Comparison of ENCODE assay signal across 19 mouse cellular contexts in genomic region chr11:68080999-68081398, GRCm38 (mm10).
DNase-seq lines count a peak whose midpoint lies in the region; ATAC-seq and TF ChIP-seq lines count a peak whose summit lies in the region.
"Had no signal": no experiment of that assay in that cellular context is flagged by ENCODE, and none has a peak within 500 bp of the region (broad histone marks: within the 10 kb centered on the region; RNA-seq: fewer than 3 reads in every experiment).

No protein-coding gene starts in this region.

- TF ChIP-seq RAD21 in CH12.LX (IDR thresholded peaks at IDR 0.05; ENCODE audit: low read depth, low read length) = no peak; the same call in none of the 2 replicates

- H3K27me3 ChIP-seq in liver, embryonic 14.5 days (ENCODE audit: control insufficient read depth, insufficient read depth, low read length) = no peaks in the 10 kb centered on the region
- no peaks in the 10 kb centered on the region for H3K27me3 ChIP-seq in liver, embryonic 11.5 days (replicated peaks; ENCODE audit: control insufficient read depth, insufficient read depth, low read length)
- H3K27me3 ChIP-seq in CH12.LX (replicated peaks) = no peaks in the 10 kb centered on the region
- H3K27me3 ChIP-seq: forebrain, embryonic 15.5 days; midbrain, embryonic 13.5 days had no signal

- 58% methylated on average over 2 of the region's 2 CpGs for WGBS in liver, embryonic 14.5 days (ENCODE audit: insufficient replicate concordance)
- 81% methylated on average over 2 of the region's 2 CpGs for WGBS in liver, embryonic 11.5 days

- H3K4me1 ChIP-seq in liver, embryonic 14.5 days (replicated peaks; ENCODE audit: control insufficient read depth in 2 of 2, insufficient read depth in 2 of 2, low read length in 1 of 2) = no peaks in the 10 kb centered on the region
- H3K4me1 ChIP-seq in liver, embryonic 11.5 days (replicated peaks; ENCODE audit: control insufficient read depth, insufficient read depth, low read length) = no peaks in the 10 kb centered on the region
- H3K4me1 ChIP-seq in CH12.LX (ENCODE audit: control insufficient read depth in 1 of 2, insufficient read depth in 2 of 2) = peaks cover 3 to 25% of the 10 kb centered on the region in 2 experiments; a peak in 3 of 4 replicates
- H3K4me1 ChIP-seq: forebrain, embryonic 15.5 days; midbrain, embryonic 13.5 days had no signal

- H3K4me3 ChIP-seq in gastrocnemius, adult 2 months = no peak overlapping the region
- no peak overlapping the region for H3K4me3 ChIP-seq in liver, embryonic 14.5 days (ENCODE audit: insufficient read depth in 1 of 2, low read depth in 2 of 2, low read length in 2 of 2)
- no peak overlapping the region for H3K4me3 ChIP-seq in liver, embryonic 11.5 days (ENCODE audit: low read depth, low read length)
- H3K4me3 ChIP-seq in CH12.LX (replicated peaks in 1 of 3; ENCODE audit: low read depth in 2 of 3, low read length in 2 of 3, poor library complexity in 1 of 3) = no peak overlapping the region
- H3K4me3 ChIP-seq: erythroblast, embryonic 14.5 days; forebrain, embryonic 15.5 days; hindbrain, embryonic 10.5 days; limb, embryonic 13.5 days; midbrain, embryonic 13.5 days had no signal

- TF ChIP-seq POLR2A in CH12.LX (IDR thresholded peaks at IDR 0.05; ENCODE audit: low read depth, low read length) = no peak

- no peak overlapping the region for H3K27ac ChIP-seq in gastrocnemius, adult 2 months
- H3K27ac ChIP-seq in liver, embryonic 14.5 days = no peak overlapping the region
- no peak overlapping the region for H3K27ac ChIP-seq in liver, embryonic 11.5 days (ENCODE audit: low read depth, low read length)
- no peak overlapping the region for H3K27ac ChIP-seq in CH12.LX (ENCODE audit: insufficient read depth, low read depth)
- H3K27ac ChIP-seq: forebrain, embryonic 15.5 days; hindbrain, embryonic 10.5 days; limb, embryonic 13.5 days; midbrain, embryonic 13.5 days had no signal

- H3K79me2 ChIP-seq in CH12.LX (replicated peaks; ENCODE audit: control insufficient read depth, extremely low read depth, insufficient read depth, poor library complexity, severe bottlenecking) = no peaks in the 10 kb centered on the region

- H3K9me3 ChIP-seq in liver, embryonic 14.5 days (ENCODE audit: control insufficient read depth, low read length) = no peaks in the 10 kb centered on the region
- no peaks in the 10 kb centered on the region for H3K9me3 ChIP-seq in liver, embryonic 11.5 days (ENCODE audit: control insufficient read depth, low read length)
- peaks cover 14% of the 10 kb centered on the region for H3K9me3 ChIP-seq in CH12.LX (replicated peaks; ENCODE audit: low read length)
- H3K9me3 ChIP-seq: forebrain, embryonic 15.5 days had no signal

- intact Hi-C loops in gastrocnemius, adult 2 months (cut with DNase I) = no loop called here
- intact Hi-C loops in gastrocnemius, postnatal 14 days (cut with DNase I; ENCODE audit: low total_unique reads) = no loop called here

- peak; percentile 19; the same call in 1 of the 2 replicates for TF ChIP-seq CTCF in gastrocnemius, adult 2 months (IDR thresholded peaks at IDR 0.05)
- peak; percentile 25; the same call in 1 of the 2 replicates for TF ChIP-seq CTCF in liver, embryonic 14.5 days (IDR thresholded peaks at IDR 0.05; ENCODE audit: low read depth)
- peak in 1 of 2 experiments; percentile 34; a peak in 2 of 4 replicates for TF ChIP-seq CTCF in CH12.LX (conservative IDR thresholded peaks at IDR 0.05 in 1 of 2, IDR thresholded peaks at IDR 0.05 in 1 of 2; ENCODE audit: low read depth in 2 of 2, low read length in 2 of 2)

- H3K4me2 ChIP-seq in liver, embryonic 14.5 days (ENCODE audit: low read depth) = no peak overlapping the region
- no peak overlapping the region for H3K4me2 ChIP-seq in liver, embryonic 11.5 days
- no peak overlapping the region for H3K4me2 ChIP-seq in CH12.LX (ENCODE audit: insufficient read depth, low read depth, poor library complexity, severe bottlenecking)
- H3K4me2 ChIP-seq: forebrain, embryonic 15.5 days; limb, embryonic 13.5 days; midbrain, embryonic 13.5 days had no signal

- TF ChIP-seq EP300 in liver, embryonic 14.5 days (IDR thresholded peaks at IDR 0.05; ENCODE audit: low read depth) = no peak
- no peak for TF ChIP-seq EP300 in CH12.LX (IDR thresholded peaks at IDR 0.05; ENCODE audit: low read length)

- dilution Hi-C loops in CH12.LX (cut with MboI; ENCODE audit: extremely low pct_ligation_motif_present, extremely low pct_unique_long_range_greater_than_20kb, low sequenced_read_pairs) = no loop called here

- in situ Hi-C loops in CH12.LX (cut with MboI; ENCODE audit: low pct_ligation_motif_present, low pct_unique_long_range_greater_than_20kb, low sequenced_read_pairs) = no loop called here

- H3K9ac ChIP-seq in liver, embryonic 14.5 days (replicated peaks) = no peak overlapping the region
- H3K9ac ChIP-seq in liver, embryonic 11.5 days (ENCODE audit: low read depth, low read length) = no peak overlapping the region
- no peak overlapping the region for H3K9ac ChIP-seq in CH12.LX (ENCODE audit: insufficient read depth, low read depth)
- H3K9ac ChIP-seq: forebrain, embryonic 15.5 days; limb, embryonic 13.5 days; midbrain, embryonic 13.5 days had no signal

- DNase-seq in gastrocnemius, adult 2 months = no peak
- no peak for DNase-seq in gastrocnemius, postnatal 14 days
- no peak for DNase-seq in liver, embryonic 14.5 days (ENCODE audit: low read depth in 3 of 3, low spot score in 3 of 3)
- DNase-seq in liver, embryonic 11.5 days (ENCODE audit: low spot score) = no peak
- no peak for DNase-seq in CH12.LX (ENCODE audit: extremely low read depth)
- peak; percentile 28 for DNase-seq in ZHBTc4 (ENCODE audit: low read depth, low spot score)
- DNase-seq in urinary bladder, postnatal 36 days (ENCODE audit: low spot score in 2 of 2) = no peak
- DNase-seq: adrenal gland, postnatal 25 days; B cell, adult 2 months; cerebellum, adult 18-20 months; cerebellum, postnatal 36 days; lung, adult 18-20 months; spleen, adult 18-20 months; thymus, postnatal 14 days had no signal

- no peak for ATAC-seq in liver, embryonic 14.5 days (ENCODE audit: insufficient read depth)
- ATAC-seq in liver, embryonic 11.5 days (replicated peaks; ENCODE audit: low FRiP score) = no peak
- ATAC-seq: forebrain, embryonic 15.5 days; midbrain, embryonic 13.5 days had no signal

- no peaks in the 10 kb centered on the region for H3K36me3 ChIP-seq in liver, embryonic 14.5 days (replicated peaks; ENCODE audit: control insufficient read depth, insufficient read depth, low read depth)
- H3K36me3 ChIP-seq in liver, embryonic 11.5 days (ENCODE audit: control insufficient read depth, insufficient read depth, low read length) = no peaks in the 10 kb centered on the region
- peaks cover 0 to 26% of the 10 kb centered on the region in 2 experiments for H3K36me3 ChIP-seq in CH12.LX (replicated peaks in 1 of 2; ENCODE audit: control insufficient read depth in 1 of 2, insufficient read depth in 1 of 2, low read length in 1 of 2)
- H3K36me3 ChIP-seq: forebrain, embryonic 15.5 days; limb, embryonic 13.5 days; midbrain, embryonic 13.5 days had no signal

TF ChIP-seq in CH12.LX, 34 proteins besides CTCF, POLR2A, EP300 and RAD21:
- TF ChIP-seq SMC3 (IDR thresholded peaks at IDR 0.05; ENCODE audit: low read depth, low read length) (peak; percentile 24), SIN3A (IDR thresholded peaks at IDR 0.05; ENCODE audit: low read length) (no peak)
